Mouse (Mus musculus) stomach, embryonic 14.5 days (tissue): ENCODE measurements around the gene Mettl24. TPM values are rescaled to one million over a fixed set of nuclear protein-coding genes. Genes with fewer than 3 reads are reported as not detected.
A peak's percentile ranks its signal among the peaks of the same experiment; 100 is the strongest.

Experiments
- ATAC-seq: fragments of 200-750 bp; cut with Nextera tagmentation; 2 replicates; pipeline ENCODE4 v1.8.0; 2017; ENCODE audit warnings: low read depth, moderate TSS enrichment; ENCODE audit not compliant: insufficient number of reproducible peaks, insufficient read depth, low FRiP score
- H3K27ac ChIP-seq: fragments of 300-500 bp; sonication (generic); 2 replicates; pipeline ENCODE4 v1.5.1; 2014; ENCODE audit warnings: mild to moderate bottlenecking, low read length, moderate library complexity, mixed read lengths
- H3K27me3 ChIP-seq: fragments of 300-500 bp; sonication (generic); 2 replicates; pipeline ENCODE4 v1.6.1; 2014; ENCODE audit warnings: low read length, control low read depth, mixed read lengths; ENCODE audit not compliant: control insufficient read depth, insufficient read depth
- H3K36me3 ChIP-seq: fragments of 300-500 bp; sonication (generic); 2 replicates; pipeline ENCODE4 v1.6.1; 2014; ENCODE audit warnings: mild to moderate bottlenecking, control low read depth, low read length, moderate library complexity, mixed read lengths; ENCODE audit not compliant: control insufficient read depth, insufficient read depth
- H3K4me1 ChIP-seq: fragments of 300-500 bp; sonication (generic); 2 replicates; pipeline ENCODE4 v1.6.1; 2014; ENCODE audit warnings: low read length, control low read depth, mixed read lengths; ENCODE audit not compliant: control insufficient read depth, insufficient read depth
- H3K4me2 ChIP-seq: fragments of 300-500 bp; sonication (generic); replicated peaks from 2 replicates; pipeline ENCODE4 v1.6.1; 2014; ENCODE audit warnings: low read depth, low read length, control low read depth
- H3K4me3 ChIP-seq: fragments of 300-500 bp; sonication (generic); 2 replicates; pipeline ENCODE4 v1.5.1; 2014; ENCODE audit warnings: low read depth, low read length, control low read depth
- H3K9ac ChIP-seq: fragments of 300-500 bp; sonication (generic); replicated peaks from 2 replicates; pipeline ENCODE4 v1.6.1; 2014; ENCODE audit warnings: low read depth, mild to moderate bottlenecking, control low read depth, low read length, moderate library complexity, mixed read lengths
- H3K9me3 ChIP-seq: fragments of 300-500 bp; sonication (generic); 2 replicates; pipeline ENCODE4 v1.6.1; 2016; ENCODE audit warnings: low read depth, low read length, control low read depth; ENCODE audit not compliant: control insufficient read depth
- WGBS: fragments of 180-500 bp; shearing (Covaris S2); extraction: QIAGEN DNeasy Blood & Tissue Kit; methylation state at CpG from one replicate; pipeline ENCODE4 v1.1.7; 2014; 5-methylcytosine and 5-hydroxymethylcytosine counted together
- polyA plus RNA-seq: library from polyadenylated mRNA; unstranded; fragments of >200 nt; fragmentation: Nextera tagmentation; extraction: Ambion mirVana; gene quantifications from 2 replicates; pipeline ENCODE4 v1.2.1, GENCODE M21; 2014

The Mettl24 gene
- polyA plus RNA-seq, 1 experiment from 2014 or later: 4.0 TPM

- Histone ChIP-seq H3K4me3 (no peak overlapping the region), H3K36me3 (no peaks in the 10 kb centered on the region), H3K4me1 (0 out of 2 replicates have a peak, but pooled peaks cover 3% of the 10 kb centered on the region), H3K27me3 (no peaks in the 10 kb centered on the region), H3K4me2 (no peak overlapping the region), H3K9me3 (no peaks in the 10 kb centered on the region), H3K27ac (no peak overlapping the region), H3K9ac (no peak overlapping the region)
- ATAC-seq: no peak
- 79% methylated on average over 6 of the region's 6 CpGs for WGBS
These were observed 5.2 kb downstream of the Mettl24 start for GRCm38 (mm10) chr10:40688266-40688665.

DNA sequence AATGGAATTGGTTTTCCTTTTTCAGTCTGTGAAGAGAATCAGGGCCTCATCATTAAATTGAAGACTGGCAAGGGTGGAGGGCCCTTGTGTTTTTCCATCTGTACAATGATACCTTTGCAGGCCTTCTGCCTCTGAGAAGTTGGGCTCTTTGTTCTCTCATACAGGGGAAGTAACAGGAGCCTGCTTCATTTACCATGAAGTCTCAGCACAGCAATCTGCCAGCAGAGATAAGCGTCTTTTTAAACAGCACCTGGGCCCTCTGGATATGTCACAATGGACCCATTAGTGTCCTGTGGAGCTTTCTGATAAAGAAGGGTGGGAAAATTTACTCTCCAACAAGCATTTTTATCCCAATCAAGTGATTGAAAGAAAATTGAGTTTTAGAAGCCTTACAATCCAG is 5.8 kb downstream of the Mettl24 start:
- ATAC-seq: no peak

GRCm38 (mm10) chr10:40698652-40699051 is 15.6 kb downstream of the Mettl24 start:
- H3K4me3 ChIP-seq: no peak overlapping the region
- ATAC-seq: no peak
- H3K4me1 ChIP-seq: no peaks in the 10 kb centered on the region
- no peaks in the 10 kb centered on the region for H3K9me3 ChIP-seq
- 58% methylated on average over 4 of the region's 4 CpGs for WGBS
- H3K36me3 ChIP-seq: no peaks in the 10 kb centered on the region
- no peak overlapping the region for H3K27ac ChIP-seq
- no peak overlapping the region for H3K9ac ChIP-seq
- H3K27me3 ChIP-seq: no peaks in the 10 kb centered on the region
- no peak overlapping the region for H3K4me2 ChIP-seq

More for the DNA sequence above, 5.8 kb downstream of the Mettl24 start:
- H3K9ac ChIP-seq: no peak overlapping the region
- no peak overlapping the region for H3K4me2 ChIP-seq
- H3K4me1 ChIP-seq: 0 out of 2 replicates have a peak, but pooled peaks cover 1% of the 10 kb centered on the region
- no peak overlapping the region for H3K27ac ChIP-seq
- 42% methylated on average over 1 of the region's 1 CpGs for WGBS
- no peaks in the 10 kb centered on the region for H3K36me3 ChIP-seq
- no peak overlapping the region for H3K4me3 ChIP-seq
- H3K9me3 ChIP-seq: no peaks in the 10 kb centered on the region
- H3K27me3 ChIP-seq: no peaks in the 10 kb centered on the region

- Histone ChIP-seq H3K4me3 (no peak overlapping the region), H3K4me1 (peaks cover 5% of the 10 kb centered on the region; the same call in 1 of the 2 replicates), H3K4me2 (no peak overlapping the region), H3K36me3 (no peaks in the 10 kb centered on the region), H3K27me3 (no peaks in the 10 kb centered on the region), H3K9me3 (no peaks in the 10 kb centered on the region), H3K9ac (no peak overlapping the region), H3K27ac (no peak overlapping the region)
- 64% methylated on average over 7 of the region's 7 CpGs for WGBS
- ATAC-seq: no peak
These were observed 28.0 kb downstream of the Mettl24 start for GRCm38 (mm10) chr10:40711127-40711526.

DNA sequence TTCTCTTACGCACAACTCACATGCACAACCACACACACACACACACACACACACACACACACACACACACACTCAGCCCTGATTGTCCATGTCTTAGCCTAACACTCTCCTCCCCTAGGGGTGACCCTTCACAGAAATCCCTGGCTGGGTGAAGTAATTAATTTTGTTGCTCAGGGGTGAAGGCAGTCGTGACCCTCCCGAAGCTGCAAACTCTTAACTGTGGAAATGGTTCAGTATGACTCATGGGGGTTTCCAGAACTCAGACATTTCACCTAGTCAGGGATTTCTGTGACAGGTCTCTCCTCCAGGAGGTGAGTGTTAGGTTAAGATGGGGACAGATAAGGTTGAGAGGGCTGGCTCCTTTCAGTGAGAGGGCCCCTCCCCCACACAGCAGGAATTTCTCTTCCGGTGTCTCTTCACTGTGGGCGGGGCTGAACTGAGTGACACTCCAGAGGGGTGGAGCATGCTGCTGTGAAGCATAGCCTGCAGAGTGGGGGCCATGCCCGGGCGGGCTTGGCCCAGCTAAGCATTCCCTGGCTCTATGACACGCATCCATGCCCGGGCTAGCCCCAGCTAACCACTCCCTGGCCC is 30.0 kb downstream of the Mettl24 start:
- Histone ChIP-seq H3K27me3 (no peaks in the 10 kb centered on the region), H3K27ac (no peak overlapping the region), H3K4me3 (no peak overlapping the region), H3K9ac (no peak overlapping the region), H3K36me3 (no peaks in the 10 kb centered on the region), H3K9me3 (no peaks in the 10 kb centered on the region), H3K4me2 (no peak overlapping the region), H3K4me1 (peaks cover 5% of the 10 kb centered on the region; the same call in 1 of the 2 replicates)
- 21% methylated on average over 9 of the region's 9 CpGs for WGBS
- peak; percentile 71 for ATAC-seq

DNA sequence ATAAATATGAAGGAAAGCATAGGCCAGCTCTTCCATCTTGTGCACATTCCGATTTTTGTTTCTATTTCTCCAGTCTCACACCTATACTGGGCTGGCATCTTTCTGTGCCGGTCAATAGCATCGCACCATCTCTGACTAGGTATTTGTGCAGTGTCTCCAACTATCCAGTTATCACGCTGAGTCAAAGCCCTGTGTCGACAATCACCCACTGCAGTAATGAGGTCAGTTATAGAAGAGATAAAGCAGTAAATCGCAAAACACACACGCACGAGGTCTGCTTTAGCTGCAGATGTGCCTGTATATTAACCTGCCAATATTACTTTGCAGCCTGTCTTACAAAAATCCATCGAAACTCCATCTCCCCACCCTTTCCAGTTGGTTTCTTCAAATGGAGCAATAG is 30.7 kb downstream of the Mettl24 start:
- H3K27me3 ChIP-seq: no peaks in the 10 kb centered on the region
- H3K9me3 ChIP-seq: no peaks in the 10 kb centered on the region
- no peak overlapping the region for H3K27ac ChIP-seq
- H3K36me3 ChIP-seq: no peaks in the 10 kb centered on the region
- no peak for ATAC-seq
- no peak overlapping the region for H3K9ac ChIP-seq
- no peak overlapping the region for H3K4me3 ChIP-seq
- H3K4me1 ChIP-seq: peaks cover 5% of the 10 kb centered on the region; the same call in 1 of the 2 replicates
- H3K4me2 ChIP-seq: no peak overlapping the region
- 78% methylated on average over 9 of the region's 9 CpGs for WGBS

DNA sequence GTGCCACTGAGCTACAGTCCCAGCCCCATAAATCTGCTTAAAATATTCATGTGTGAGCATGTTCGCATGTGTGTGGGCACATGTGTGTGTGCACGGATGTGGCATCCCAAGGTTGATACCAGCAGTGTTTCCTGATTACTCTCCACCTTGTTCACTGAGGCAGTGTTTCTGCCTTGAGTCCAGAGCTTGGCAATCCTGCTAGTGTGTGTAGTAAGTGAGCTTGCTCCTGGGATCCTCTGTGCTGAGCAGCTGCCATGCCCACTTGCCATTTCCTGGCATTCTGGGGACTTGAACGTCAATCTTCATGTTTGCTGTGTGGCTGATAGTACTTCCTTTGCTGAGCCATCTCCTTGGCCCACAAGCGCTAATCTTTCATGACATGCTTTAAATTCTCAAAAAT is 32.1 kb downstream of the Mettl24 start:
- Histone ChIP-seq H3K27me3 (no peaks in the 10 kb centered on the region), H3K9ac (no peak overlapping the region), H3K36me3 (no peaks in the 10 kb centered on the region), H3K4me1 (peaks cover 8% of the 10 kb centered on the region; the same call in 1 of the 2 replicates), H3K27ac (no peak overlapping the region), H3K4me2 (no peak overlapping the region), H3K4me3 (no peak overlapping the region), H3K9me3 (no peaks in the 10 kb centered on the region)
- no peak for ATAC-seq
- WGBS: 88% methylated on average over 4 of the region's 4 CpGs

DNA sequence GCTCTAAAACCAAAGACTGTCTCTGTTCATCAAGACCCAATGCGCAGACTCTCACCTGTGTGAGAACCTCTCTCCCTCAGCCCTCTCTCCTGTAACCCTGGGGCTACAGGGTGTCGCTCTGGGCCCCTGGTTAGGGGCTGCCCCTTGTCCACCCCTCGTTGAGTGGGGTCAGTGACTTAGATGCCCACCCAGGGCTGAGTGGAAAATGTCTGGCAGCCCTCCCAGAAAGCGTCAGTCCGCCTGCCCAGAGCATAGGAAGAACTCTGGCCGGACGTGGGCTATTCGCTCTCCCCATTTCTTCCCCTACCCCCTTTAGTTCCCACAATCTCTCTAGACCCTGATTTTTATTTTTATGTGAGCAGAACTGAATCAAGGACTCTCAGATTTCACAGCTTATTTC is 33.2 kb downstream of the Mettl24 start:
- H3K4me2 ChIP-seq: no peak overlapping the region
- peak overlapping the region; percentile 0; the same call in 1 of the 2 replicates for H3K27ac ChIP-seq
- no peaks in the 10 kb centered on the region for H3K36me3 ChIP-seq
- no peak overlapping the region for H3K4me3 ChIP-seq
- H3K4me1 ChIP-seq: peaks cover 8% of the 10 kb centered on the region; the same call in 1 of the 2 replicates
- H3K9me3 ChIP-seq: no peaks in the 10 kb centered on the region
- 41% methylated on average over 8 of the region's 8 CpGs for WGBS
- H3K9ac ChIP-seq: no peak overlapping the region
- H3K27me3 ChIP-seq: no peaks in the 10 kb centered on the region
- ATAC-seq: no peak

DNA sequence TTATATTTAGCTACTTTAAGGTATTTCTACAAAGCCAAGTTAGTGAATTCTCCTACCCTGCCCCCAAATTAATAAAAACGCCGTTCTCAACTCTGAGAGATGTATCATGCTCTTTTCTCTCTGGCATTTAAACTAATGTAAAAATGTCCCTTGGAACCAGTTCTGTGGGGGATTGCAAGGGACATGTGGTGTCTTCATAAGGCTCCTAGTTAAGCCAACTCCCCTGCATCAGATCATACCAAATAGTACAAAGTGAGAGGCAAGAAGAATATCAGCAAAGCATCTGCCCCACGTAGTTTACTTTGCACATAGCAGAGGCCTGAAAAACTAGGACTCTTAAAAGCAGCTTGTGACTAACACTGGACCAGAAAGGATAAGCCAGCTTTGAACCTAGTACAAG is 33.6 kb downstream of the Mettl24 start:
- H3K27me3 ChIP-seq: no peaks in the 10 kb centered on the region
- 45% methylated on average over 3 of the region's 3 CpGs for WGBS
- peak overlapping the region; percentile 0; the same call in 1 of the 2 replicates for H3K27ac ChIP-seq
- H3K4me1 ChIP-seq: peaks cover 8% of the 10 kb centered on the region; the same call in 1 of the 2 replicates
- no peaks in the 10 kb centered on the region for H3K36me3 ChIP-seq
- H3K4me2 ChIP-seq: no peak overlapping the region
- no peak overlapping the region for H3K4me3 ChIP-seq
- no peak overlapping the region for H3K9ac ChIP-seq
- no peaks in the 10 kb centered on the region for H3K9me3 ChIP-seq
- ATAC-seq: no peak
